Mouse (Mus musculus): ENCODE results near the gene Olfr523. TPM values are rescaled to one million over a fixed set of nuclear protein-coding genes. Genes with fewer than 3 reads are reported as not detected.
"Not testable (repeated sequence)": the region's sequence is repeated elsewhere in the genome, so short reads cannot be mapped to it uniquely, and the experiment has no call there.

Gene Olfr523
- polyA plus RNA-seq (2012; ENCODE audit: insufficient read depth, insufficient read length, missing spikeins), result not detected in 2 replicates

DNA sequence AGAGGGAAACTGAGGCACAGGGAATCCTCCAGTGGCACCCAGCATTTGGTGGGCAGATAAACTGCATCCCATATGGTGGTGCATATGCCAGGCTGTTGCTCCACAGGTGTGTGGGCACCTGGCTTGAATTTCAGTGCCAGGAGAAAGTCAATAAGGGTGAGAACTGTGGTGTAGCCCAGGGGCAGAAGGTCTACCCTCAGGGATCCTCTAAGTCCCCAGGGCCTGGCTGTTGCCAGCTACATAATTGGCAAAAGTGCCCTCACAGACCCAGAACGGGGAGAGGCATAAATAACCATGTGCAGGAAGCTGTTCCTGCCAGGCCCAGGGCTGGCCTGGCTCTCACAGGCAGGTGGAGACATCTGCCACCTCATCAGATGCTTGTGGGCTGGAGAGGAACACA, at the start of gene Olfr523:
TSS of gene Olfr523 (plus strand) at position 282 of the 400 bp plus-strand sequence.
- Histone ChIP-seq H3K4me1 (ENCODE audit: control insufficient read depth, insufficient read depth, insufficient read length, low read length) (no peaks in the 10 kb centered on the region), H3K27ac (replicated peaks; ENCODE audit: low read depth, low read length) (no peak within 1 kb of the TSS), H3K4me3 (ENCODE audit: insufficient read depth, low read depth, low read length) (no peak within 1 kb of the TSS)

DNA sequence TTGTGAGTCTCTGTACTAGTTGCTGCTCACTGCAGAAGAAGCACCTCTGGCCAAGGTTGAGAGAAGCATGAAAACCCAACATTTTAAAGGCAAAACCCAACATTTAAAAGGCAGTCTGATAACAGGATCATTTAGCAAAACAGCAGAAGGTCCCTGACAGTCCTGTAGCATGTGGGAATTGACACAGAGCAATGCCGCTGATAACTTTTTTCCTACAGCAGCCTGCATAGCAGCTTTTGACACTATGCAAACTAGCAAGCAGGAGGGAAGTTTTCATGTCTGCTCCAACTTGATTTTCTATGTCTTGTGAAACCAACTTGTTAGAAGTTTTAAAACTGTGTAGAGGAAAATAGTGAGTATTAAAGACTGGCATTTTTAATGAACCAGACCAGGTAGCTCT, 48.6 kb upstream of the Olfr523 start:
- Histone ChIP-seq H3K4me1 (ENCODE audit: control insufficient read depth, insufficient read depth, insufficient read length, low read length) (no peaks in the 10 kb centered on the region), H3K4me3 (ENCODE audit: insufficient read depth, low read depth, low read length) (no peak overlapping the region)

GRCm38 (mm10) chr7:140125278-140126021, 47.6 kb upstream of the Olfr523 start:
- Histone ChIP-seq H3K4me3 (ENCODE audit: insufficient read depth, low read depth, low read length) (peak overlapping the region; percentile 68), H3K4me1 (ENCODE audit: control insufficient read depth, insufficient read depth, insufficient read length, low read length) (no peaks in the 10 kb centered on the region), H3K27ac (replicated peaks; ENCODE audit: low read depth, low read length) (0 out of 2 replicates have a peak overlapping the region, but pooled peaks have one; percentile 10)

More for the DNA sequence above, 48.6 kb upstream of the Olfr523 start:
- no peak overlapping the region for H3K27ac ChIP-seq (replicated peaks; ENCODE audit: low read depth, low read length)

DNA sequence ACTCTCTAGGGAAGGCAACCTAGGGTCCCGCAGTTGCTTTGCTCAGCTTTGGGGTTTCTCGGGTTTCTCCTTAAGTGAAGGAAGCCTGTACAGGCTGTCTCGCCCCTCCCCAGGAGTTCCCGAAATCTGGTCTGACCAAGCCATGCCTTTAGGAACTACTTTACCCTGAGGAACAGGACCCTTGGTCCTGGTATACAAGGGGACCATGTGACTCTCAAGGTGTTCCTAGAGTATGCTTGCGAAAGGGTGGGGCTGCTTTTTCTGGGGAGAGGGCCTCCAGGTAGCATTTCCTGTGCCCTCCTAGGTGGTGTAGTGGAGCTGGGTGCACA, 47.0 kb upstream of the Olfr523 start:
- H3K4me1 ChIP-seq (ENCODE audit: control insufficient read depth, insufficient read depth, insufficient read length, low read length), result no peaks in the 10 kb centered on the region
- H3K27ac ChIP-seq (replicated peaks; ENCODE audit: low read depth, low read length), result 0 out of 2 replicates have a peak overlapping the region, but pooled peaks have one; percentile 10
- peak overlapping the region; percentile 68 for H3K4me3 ChIP-seq (ENCODE audit: insufficient read depth, low read depth, low read length)

GRCm38 (mm10) chr7:140126934-140127333, 46.1 kb upstream of the Olfr523 start:
- no peak overlapping the region for H3K27ac ChIP-seq (replicated peaks; ENCODE audit: low read depth, low read length)
- H3K4me3 ChIP-seq (ENCODE audit: insufficient read depth, low read depth, low read length), result no peak overlapping the region
- H3K4me1 ChIP-seq (ENCODE audit: control insufficient read depth, insufficient read depth, insufficient read length, low read length), result no peaks in the 10 kb centered on the region

DNA sequence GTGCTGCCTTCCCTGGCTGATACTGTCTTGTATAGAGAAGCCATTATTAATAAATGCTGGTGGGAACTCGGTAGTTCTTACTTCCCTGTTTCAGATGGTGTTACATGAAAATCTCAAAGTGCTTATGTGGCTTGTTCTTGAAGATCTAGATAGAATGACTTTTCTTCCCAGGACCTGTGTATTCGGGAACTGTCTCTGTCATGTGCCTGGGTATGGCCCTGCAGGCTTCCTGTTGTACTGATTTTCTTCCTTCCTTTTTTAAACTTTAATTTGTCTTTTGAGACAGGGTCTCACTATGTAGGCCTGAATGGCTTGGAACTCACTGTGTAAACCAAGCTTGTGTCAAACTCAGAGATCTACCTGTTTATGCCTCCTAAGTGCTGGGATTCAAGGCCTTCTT, 45.1 kb upstream of the Olfr523 start:
- no peaks in the 10 kb centered on the region for H3K4me1 ChIP-seq (ENCODE audit: control insufficient read depth, insufficient read depth, insufficient read length, low read length)
- no peak overlapping the region for H3K4me3 ChIP-seq (ENCODE audit: insufficient read depth, low read depth, low read length)
- H3K27ac ChIP-seq (replicated peaks; ENCODE audit: low read depth, low read length), result 0 out of 2 replicates have a peak overlapping the region, but pooled peaks have one; percentile 46

DNA sequence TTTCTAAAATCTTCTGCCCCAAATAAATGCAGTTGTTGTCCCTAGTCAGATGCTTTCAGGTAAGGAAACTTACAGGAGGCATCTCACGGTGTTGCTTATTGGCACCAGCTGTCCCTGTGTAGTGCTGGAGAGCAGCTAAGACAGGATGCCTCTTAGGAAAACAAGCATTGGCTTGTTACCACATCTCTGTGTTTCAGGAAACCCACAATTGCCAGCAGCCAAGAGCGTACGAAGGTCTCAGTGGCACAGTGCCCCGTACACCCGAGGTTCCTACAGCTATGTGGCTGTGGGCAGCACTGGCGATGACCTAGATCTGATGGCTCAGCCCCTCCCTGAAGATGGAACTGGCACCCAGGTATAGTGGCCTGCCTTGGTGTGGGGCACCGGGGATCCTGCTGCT, 40.8 kb upstream of the Olfr523 start:
- not testable (repeated sequence) for H3K4me3 ChIP-seq (ENCODE audit: insufficient read depth, low read depth, low read length); H3K27ac ChIP-seq (replicated peaks; ENCODE audit: low read depth, low read length); H3K4me1 ChIP-seq (ENCODE audit: control insufficient read depth, insufficient read depth, insufficient read length, low read length)

DNA sequence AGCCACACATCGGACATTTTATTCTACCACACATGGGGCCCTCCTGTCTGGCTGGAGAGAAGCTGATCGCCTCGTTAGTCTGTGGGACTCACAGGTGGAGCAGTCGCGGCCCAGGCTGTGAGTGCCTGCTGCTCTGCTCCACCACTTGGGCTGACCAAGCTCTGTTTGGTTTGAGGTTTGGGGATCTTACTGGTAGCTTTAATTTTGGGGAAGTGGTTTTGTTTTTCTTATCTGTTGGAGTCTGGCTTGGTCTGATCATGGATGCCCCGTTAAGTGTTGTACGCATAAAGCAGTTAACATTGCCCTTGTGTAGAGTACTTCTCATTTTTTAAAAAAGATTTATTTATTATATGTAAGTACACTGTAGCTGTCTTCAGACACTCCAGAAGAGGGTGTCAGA, 39.0 kb upstream of the Olfr523 start:
- H3K4me1 ChIP-seq (ENCODE audit: control insufficient read depth, insufficient read depth, insufficient read length, low read length), result not testable (repeated sequence)

GRCm38 (mm10) chr7:140135106-140135770, 37.8 kb upstream of the Olfr523 start:
- Histone ChIP-seq H3K4me3 (ENCODE audit: insufficient read depth, low read depth, low read length) (no peak overlapping the region), H3K27ac (replicated peaks; ENCODE audit: low read depth, low read length) (no peak overlapping the region), H3K4me1 (ENCODE audit: control insufficient read depth, insufficient read depth, insufficient read length, low read length) (no peaks in the 10 kb centered on the region)

More for the DNA sequence above, 39.0 kb upstream of the Olfr523 start:
- H3K4me3 ChIP-seq (ENCODE audit: insufficient read depth, low read depth, low read length); H3K27ac ChIP-seq (replicated peaks; ENCODE audit: low read depth, low read length): not testable (repeated sequence)

GRCm38 (mm10) chr7:140137135-140138020, 35.6 kb upstream of the Olfr523 start, which contains the start of gene Mtg1:
Mtg1 (plus strand) TSS chr7:140137564.
- Histone ChIP-seq H3K4me1 (ENCODE audit: control insufficient read depth, insufficient read depth, insufficient read length, low read length) (no peaks in the 10 kb centered on the region), H3K4me3 (ENCODE audit: insufficient read depth, low read depth, low read length) (peak within 1 kb of the TSS; percentile 94), H3K27ac (replicated peaks; ENCODE audit: low read depth, low read length) (peak within 1 kb of the TSS; percentile 79)

GRCm38 (mm10) chr7:140138021-140138310, 35.1 kb upstream of the Olfr523 start:
- peak overlapping the region; percentile 94 for H3K4me3 ChIP-seq (ENCODE audit: insufficient read depth, low read depth, low read length)
- no peaks in the 10 kb centered on the region for H3K4me1 ChIP-seq (ENCODE audit: control insufficient read depth, insufficient read depth, insufficient read length, low read length)
- peak overlapping the region; percentile 79 for H3K27ac ChIP-seq (replicated peaks; ENCODE audit: low read depth, low read length)

GRCm38 (mm10) chr7:140141350-140141749, 31.7 kb upstream of the Olfr523 start:
- no peaks in the 10 kb centered on the region for H3K4me1 ChIP-seq (ENCODE audit: control insufficient read depth, insufficient read depth, insufficient read length, low read length)
- H3K27ac ChIP-seq (replicated peaks; ENCODE audit: low read depth, low read length), result no peak overlapping the region
- no peak overlapping the region for H3K4me3 ChIP-seq (ENCODE audit: insufficient read depth, low read depth, low read length)

- Histone ChIP-seq H3K4me1 (ENCODE audit: control insufficient read depth, insufficient read depth, insufficient read length, low read length) (no peaks in the 10 kb centered on the region), H3K4me3 (ENCODE audit: insufficient read depth, low read depth, low read length) (no peak overlapping the region), H3K27ac (replicated peaks; ENCODE audit: low read depth, low read length) (no peak overlapping the region)
Measured at GRCm38 (mm10) chr7:140144550-140144949, 28.5 kb upstream of the Olfr523 start.

DNA sequence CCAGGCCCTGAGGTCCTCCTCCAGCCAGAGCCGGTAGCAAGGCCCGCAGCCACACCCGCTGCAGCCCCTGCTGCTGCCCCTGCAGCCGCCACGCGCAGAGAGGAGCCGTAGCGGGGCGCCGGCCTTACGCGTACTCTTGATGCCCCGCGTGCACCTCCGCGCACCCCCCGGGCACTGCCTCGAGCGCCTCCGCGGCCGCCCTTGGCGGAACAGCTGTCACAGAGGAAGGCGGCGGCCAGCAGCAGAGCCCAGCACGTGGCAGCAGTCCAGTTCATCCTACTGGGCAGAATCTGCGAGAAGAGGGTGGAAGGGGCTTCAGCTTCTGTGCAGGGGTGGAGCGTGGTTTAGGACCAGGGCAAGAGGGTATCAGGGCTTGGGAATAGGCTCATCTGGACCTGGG, 19.6 kb upstream of the Olfr523 start:
- Histone ChIP-seq H3K27ac (replicated peaks; ENCODE audit: low read depth, low read length) (no peak overlapping the region), H3K4me3 (ENCODE audit: insufficient read depth, low read depth, low read length) (no peak overlapping the region), H3K4me1 (ENCODE audit: control insufficient read depth, insufficient read depth, insufficient read length, low read length) (no peaks in the 10 kb centered on the region)

DNA sequence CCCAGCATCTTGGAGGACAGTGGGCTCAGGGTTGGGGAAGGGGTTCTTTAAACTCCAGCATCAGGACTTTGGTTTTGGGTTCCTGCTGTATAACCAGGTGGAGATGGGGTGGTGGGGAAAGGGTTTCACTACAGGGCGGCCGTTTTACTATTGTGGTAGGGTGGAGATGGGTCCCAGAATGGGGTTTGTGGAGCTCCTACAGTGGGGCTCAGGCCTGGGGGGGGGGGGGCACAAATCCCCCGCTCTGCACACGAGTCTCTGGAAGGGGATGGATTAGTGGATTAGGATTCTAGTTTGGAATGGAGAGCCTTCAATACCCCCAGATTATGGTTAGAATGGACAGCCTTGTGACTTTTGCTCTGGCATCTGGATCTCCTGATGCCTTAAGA, 19.2 kb upstream of the Olfr523 start:
- Histone ChIP-seq H3K4me3 (ENCODE audit: insufficient read depth, low read depth, low read length) (no peak overlapping the region), H3K27ac (replicated peaks; ENCODE audit: low read depth, low read length) (no peak overlapping the region)

More for the DNA sequence above, 19.2 kb upstream of the Olfr523 start:
- no peaks in the 10 kb centered on the region for H3K4me1 ChIP-seq (ENCODE audit: control insufficient read depth, insufficient read depth, insufficient read length, low read length)
